Mouse (Mus musculus) ES-Bruce4 (cell line): ENCODE data around the gene Uhrf1bp1.

Source experiments
- CTCF ChIP-seq: IDR thresholded peaks from one replicate; pipeline ENCODE4 v1.8.1; 2011; ENCODE audit warnings: low read depth, low read length
- EP300 ChIP-seq: IDR thresholded peaks from 2 replicates; pipeline ENCODE4 v1.6.1; 2011; ENCODE audit warnings: low read depth, low read length; ENCODE audit not compliant: insufficient read depth
- POLR2A ChIP-seq: IDR thresholded peaks from one replicate; pipeline ENCODE4 v1.8.1; 2011; ENCODE audit warnings: low read length; ENCODE audit not compliant: insufficient read depth

- TF ChIP-seq EP300 (no peak), CTCF (no peak), POLR2A (no peak)
These were observed 9.2 kb downstream of the Uhrf1bp1 start for GRCm38 (mm10) chr17:27865461-27865860.
